Mouse (Mus musculus) erythroblast, embryonic 14.5 days (primary cell): ENCODE data around the gene Atg10.

Experiments
- GATA1 ChIP-seq: IDR thresholded peaks from 2 replicates; pipeline ENCODE4 v1.6.1; 2012; ENCODE audit warnings: low read length, inconsistent platforms, mixed read lengths
- TAL1 ChIP-seq: IDR thresholded peaks from 3 replicates; pipeline ENCODE4 v1.6.1; 2012; ENCODE audit warnings: low read length, inconsistent platforms, mixed read lengths

DNA sequence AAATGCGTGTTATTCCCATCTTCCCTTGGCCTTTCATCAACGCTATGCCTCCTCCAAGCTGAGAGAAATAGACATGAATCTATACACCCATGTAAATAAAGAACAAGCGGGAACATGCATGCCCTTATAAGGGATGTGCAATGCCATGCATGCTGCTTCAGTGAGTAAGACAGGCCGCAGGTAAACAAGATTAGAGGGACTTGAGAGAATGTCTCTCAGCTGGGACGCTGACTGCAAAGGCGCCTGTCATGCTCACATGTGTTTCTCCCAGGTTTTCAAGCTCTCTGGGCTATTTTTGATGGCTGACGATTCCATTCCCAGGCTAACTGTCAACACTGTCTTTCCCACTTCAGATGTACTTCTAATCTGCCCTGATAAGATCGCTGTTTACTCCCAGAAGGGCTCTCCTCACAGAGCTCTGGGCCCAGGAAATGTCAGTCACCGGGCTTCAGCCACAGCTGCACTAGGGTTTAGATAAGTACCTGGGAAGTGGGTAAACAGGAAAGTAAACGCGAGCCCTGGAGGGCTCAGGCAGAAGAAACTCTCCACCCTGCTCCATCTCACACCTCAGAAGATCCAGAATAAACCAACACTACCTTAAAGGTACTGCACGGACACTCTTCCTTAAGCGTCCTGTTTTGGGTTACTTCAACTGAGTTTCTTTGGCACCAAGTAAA, 337.8 kb downstream of the Atg10 start:
- TF ChIP-seq GATA1: no peak
- no peak for TF ChIP-seq TAL1
